Mouse (Mus musculus) heart, embryonic 12.5 days (tissue): ENCODE results near the gene Zfp652. TPM values are rescaled to one million over a fixed set of nuclear protein-coding genes. Genes with fewer than 3 reads are reported as not detected.

Experiments used
- ATAC-seq: fragments of 200-750 bp; cut with Nextera tagmentation; 2 replicates; pipeline ENCODE4 v1.8.0; 2017; ENCODE audit warnings: moderate TSS enrichment, moderate library complexity; ENCODE audit not compliant: insufficient number of reproducible peaks, low FRiP score
- H3K27ac ChIP-seq: fragments of 300-500 bp; sonication (generic); 2 replicates; pipeline ENCODE4 v1.5.1; 2016; ENCODE audit warnings: mild to moderate bottlenecking, moderate library complexity; ENCODE audit not compliant: poor library complexity, severe bottlenecking
- H3K27me3 ChIP-seq: fragments of 300-500 bp; sonication (generic); replicated peaks from 2 replicates; pipeline ENCODE4 v1.6.1; 2016; ENCODE audit warnings: mild to moderate bottlenecking, moderate library complexity
- H3K36me3 ChIP-seq: fragments of 300-500 bp; sonication (generic); 2 replicates; pipeline ENCODE4 v1.6.1; 2016; ENCODE audit warnings: mild to moderate bottlenecking, moderate library complexity
- H3K4me1 ChIP-seq: fragments of 300-500 bp; sonication (generic); replicated peaks from 2 replicates; pipeline ENCODE4 v1.6.1; 2016; ENCODE audit warnings: mild to moderate bottlenecking
- H3K4me2 ChIP-seq: fragments of 300-500 bp; sonication (generic); 2 replicates; pipeline ENCODE4 v1.6.1; 2016; ENCODE audit warnings: mild to moderate bottlenecking, moderate library complexity
- H3K4me3 ChIP-seq: fragments of 300-500 bp; sonication (generic); 2 replicates; pipeline ENCODE4 v1.5.1; 2016; ENCODE audit warnings: mild to moderate bottlenecking
- H3K9ac ChIP-seq: fragments of 300-500 bp; sonication (generic); 2 replicates; pipeline ENCODE4 v1.6.1; 2016; ENCODE audit warnings: mild to moderate bottlenecking, moderate library complexity
- H3K9me3 ChIP-seq: fragments of 300-500 bp; sonication (generic); replicated peaks from 2 replicates; pipeline ENCODE4 v1.6.1; 2016; ENCODE audit warnings: mild to moderate bottlenecking, moderate library complexity
- WGBS: fragments of 180-500 bp; shearing (Covaris S2); methylation state at CpG from one replicate; pipeline ENCODE4 v1.1.7; 2016; 5-methylcytosine and 5-hydroxymethylcytosine counted together
- polyA plus RNA-seq: library from polyadenylated mRNA; unstranded; fragments of >200 nt; fragmentation: Nextera tagmentation; extraction: Ambion mirVana; gene quantifications from 2 replicates; pipeline ENCODE4 v1.2.1, GENCODE M21; 2016

Gene Zfp652
- polyA plus RNA-seq, 1 experiment from 2014 or later: 12.8 TPM

- under 1% methylated on average over 77 of the region's 78 CpGs for WGBS
- peaks cover 26% of the 10 kb centered on the region for H3K27me3 ChIP-seq
Observed at GRCm38 (mm10) chr11:95824071-95824876, 111.8 kb downstream of the Zfp652 start, which contains the start of gene Phospho1. Gene Phospho1 (plus strand): TSS chr11:95824499.

GRCm38 (mm10) chr11:95824877-95825243, 112.4 kb downstream of the Zfp652 start:
- no peak overlapping the region for H3K27ac ChIP-seq
- H3K27me3 ChIP-seq: peaks cover 32% of the 10 kb centered on the region
- no peaks in the 10 kb centered on the region for H3K9me3 ChIP-seq
- H3K9ac ChIP-seq: peak overlapping the region; percentile 76
- peaks cover 19% of the 10 kb centered on the region; the same call in 1 of the 2 replicates for H3K4me1 ChIP-seq
- peak; percentile 16 for ATAC-seq
- no peaks in the 10 kb centered on the region for H3K36me3 ChIP-seq
- H3K4me3 ChIP-seq: peak overlapping the region; percentile 70
- WGBS: 0% methylated on average over 11 of the region's 11 CpGs
- peak overlapping the region; percentile 95 for H3K4me2 ChIP-seq

More at GRCm38 (mm10) chr11:95824071-95824876, 111.8 kb downstream of the Zfp652 start, which contains the start of gene Phospho1:
- Histone ChIP-seq H3K27ac (no peak within 1 kb of the TSS), H3K36me3 (no peaks in the 10 kb centered on the region), H3K9me3 (no peaks in the 10 kb centered on the region), H3K9ac (peak within 1 kb of the TSS; percentile 81), H3K4me1 (peaks cover 14% of the 10 kb centered on the region; the same call in 1 of the 2 replicates), H3K4me2 (peak within 1 kb of the TSS; percentile 95), H3K4me3 (peak within 1 kb of the TSS; percentile 70)
- peak; percentile 97 for ATAC-seq

- no peak for ATAC-seq
- Histone ChIP-seq H3K4me2 (peak overlapping the region; percentile 95), H3K9me3 (no peaks in the 10 kb centered on the region), H3K4me3 (peak overlapping the region; percentile 70), H3K4me1 (peaks cover 27% of the 10 kb centered on the region), H3K36me3 (no peaks in the 10 kb centered on the region), H3K27me3 (peaks cover 40% of the 10 kb centered on the region), H3K9ac (no peak overlapping the region), H3K27ac (no peak overlapping the region)
- WGBS: 52% methylated on average over 3 of the region's 3 CpGs
Observed at GRCm38 (mm10) chr11:95825625-95826024, 113.2 kb downstream of the Zfp652 start.

- Histone ChIP-seq H3K4me1 (peaks cover 36% of the 10 kb centered on the region), H3K36me3 (no peaks in the 10 kb centered on the region), H3K27ac (no peak overlapping the region), H3K9ac (no peak overlapping the region), H3K4me3 (no peak overlapping the region), H3K9me3 (no peaks in the 10 kb centered on the region), H3K27me3 (peaks cover 49% of the 10 kb centered on the region), H3K4me2 (no peak overlapping the region)
- no peak for ATAC-seq
- WGBS: 52% methylated on average over 6 of the region's 6 CpGs
Observed at GRCm38 (mm10) chr11:95826317-95827167, 114.1 kb downstream of the Zfp652 start.

- Histone ChIP-seq H3K4me1 (peaks cover 42% of the 10 kb centered on the region), H3K36me3 (no peaks in the 10 kb centered on the region), H3K9ac (no peak overlapping the region), H3K4me3 (no peak overlapping the region), H3K4me2 (no peak overlapping the region), H3K27me3 (peaks cover 55% of the 10 kb centered on the region), H3K27ac (no peak overlapping the region), H3K9me3 (no peaks in the 10 kb centered on the region)
- no peak for ATAC-seq
- 18% methylated on average over 3 of the region's 3 CpGs for WGBS
Observed at GRCm38 (mm10) chr11:95827168-95827447, 114.6 kb downstream of the Zfp652 start.

- ATAC-seq: no peak
- H3K9me3 ChIP-seq: no peaks in the 10 kb centered on the region
- no peak overlapping the region for H3K9ac ChIP-seq
- no peaks in the 10 kb centered on the region for H3K36me3 ChIP-seq
- peaks cover 59% of the 10 kb centered on the region for H3K27me3 ChIP-seq
- H3K4me2 ChIP-seq: no peak overlapping the region
- H3K4me3 ChIP-seq: no peak overlapping the region
- H3K4me1 ChIP-seq: peaks cover 46% of the 10 kb centered on the region
- no peak overlapping the region for H3K27ac ChIP-seq
- WGBS: 13% methylated on average over 3 of the region's 3 CpGs
Observed at GRCm38 (mm10) chr11:95827464-95828085, 115.1 kb downstream of the Zfp652 start.

GRCm38 (mm10) chr11:95828181-95828964, 115.9 kb downstream of the Zfp652 start:
- no peak for ATAC-seq
- H3K4me3 ChIP-seq: no peak overlapping the region
- no peak overlapping the region for H3K4me2 ChIP-seq
- H3K4me1 ChIP-seq: peaks cover 54% of the 10 kb centered on the region
- H3K27me3 ChIP-seq: peaks cover 60% of the 10 kb centered on the region
- H3K9me3 ChIP-seq: no peaks in the 10 kb centered on the region
- no peak overlapping the region for H3K27ac ChIP-seq
- no peaks in the 10 kb centered on the region for H3K36me3 ChIP-seq
- 62% methylated on average over 11 of the region's 11 CpGs for WGBS
- no peak overlapping the region for H3K9ac ChIP-seq

- no peak overlapping the region for H3K27ac ChIP-seq
- H3K4me2 ChIP-seq: no peak overlapping the region; the same call in 1 of the 2 replicates
- no peaks in the 10 kb centered on the region for H3K9me3 ChIP-seq
- ATAC-seq: no peak
- 42% methylated on average over 4 of the region's 4 CpGs for whole genome bisulfite sequencing
- peak overlapping the region; percentile 36; the same call in 1 of the 2 replicates for H3K9ac ChIP-seq
- peaks cover 69% of the 10 kb centered on the region for H3K27me3 ChIP-seq
- no peaks in the 10 kb centered on the region for H3K36me3 ChIP-seq
- H3K4me1 ChIP-seq: peaks cover 59% of the 10 kb centered on the region
- H3K4me3 ChIP-seq: peak overlapping the region; percentile 39; the same call in 1 of the 2 replicates
Observed at GRCm38 (mm10) chr11:95829526-95830050, 117.1 kb downstream of the Zfp652 start.

- H3K4me2 ChIP-seq: peak overlapping the region; percentile 70
- H3K27ac ChIP-seq: no peak overlapping the region
- ATAC-seq: no peak
- peak overlapping the region; percentile 43; the same call in 1 of the 2 replicates for H3K9ac ChIP-seq
- H3K36me3 ChIP-seq: no peaks in the 10 kb centered on the region
- H3K9me3 ChIP-seq: no peaks in the 10 kb centered on the region
- 8% methylated on average over 80 of the region's 80 CpGs for WGBS
- H3K27me3 ChIP-seq: peaks cover 69% of the 10 kb centered on the region
- H3K4me3 ChIP-seq: peak overlapping the region; percentile 39
- peaks cover 63% of the 10 kb centered on the region for H3K4me1 ChIP-seq
Observed at GRCm38 (mm10) chr11:95830411-95831275, 118.2 kb downstream of the Zfp652 start.
